Mouse (Mus musculus) MEL (cell line): ENCODE data around the gene Bcan. TPM values are rescaled to one million over a fixed set of nuclear protein-coding genes. Genes with fewer than 3 reads are reported as not detected.

Source experiments
- DNase-seq: peaks from one replicate; pipeline ENCODE4 v3.0.0; 2011; ENCODE audit warnings: low read depth, low spot score
- H3K27ac ChIP-seq: 2 replicates; pipeline ENCODE4 v1.5.1; 2012; ENCODE audit warnings: low read depth, mild to moderate bottlenecking, control low read depth, low read length, moderate library complexity; ENCODE audit not compliant: control insufficient read depth
- H3K27me3 ChIP-seq, 2 experiments: fragments of 150-350 bp in 1 of 2; sonication (generic) in 1 of 2; 2 replicates each; pipeline ENCODE4 v1.6.1; 2012; ENCODE audit warnings: low read length in 2 of 2, mild to moderate bottlenecking in 2 of 2, improper control_type of control experiment in 1 of 2, moderate library complexity in 1 of 2; ENCODE audit not compliant: insufficient read depth in 2 of 2, control insufficient read depth in 1 of 2
- H3K36me3 ChIP-seq, 2 experiments: 2 replicates each; pipeline ENCODE4 v1.6.1; 2012 to 2014; ENCODE audit warnings: low read length in 2 of 2, improper control_type of control experiment in 1 of 2, inconsistent platforms in 1 of 2, mild to moderate bottlenecking in 1 of 2; ENCODE audit not compliant: insufficient read depth in 2 of 2, control insufficient read depth in 1 of 2
- H3K4me1 ChIP-seq, 2 experiments: fragments of 150-350 bp in 1 of 2; sonication (generic) in 1 of 2; 2 replicates each; pipeline ENCODE4 v1.6.1; 2012; ENCODE audit warnings: low read length in 2 of 2, improper control_type of control experiment in 1 of 2, mild to moderate bottlenecking in 1 of 2; ENCODE audit not compliant: insufficient read depth in 2 of 2, control insufficient read depth in 1 of 2
- H3K4me3 ChIP-seq, 2 experiments: fragments of 150-350 bp in 1 of 2; sonication (generic) in 1 of 2; 2 replicates each; pipeline ENCODE4 v1.5.1; 2012; ENCODE audit warnings: low read depth in 2 of 2, low read length in 2 of 2, mild to moderate bottlenecking in 2 of 2, moderate library complexity in 2 of 2, control low read depth in 1 of 2, improper control_type of control experiment in 1 of 2; ENCODE audit not compliant: control insufficient read depth in 1 of 2, insufficient read depth in 1 of 2
- H3K79me2 ChIP-seq: 2 replicates; pipeline ENCODE4 v1.6.1; 2012; ENCODE audit warnings: mild to moderate bottlenecking, low read length, moderate library complexity; ENCODE audit not compliant: control insufficient read depth, poor library complexity, insufficient read depth
- H3K9ac ChIP-seq: 2 replicates; pipeline ENCODE4 v1.6.1; 2012; ENCODE audit warnings: low read depth, mild to moderate bottlenecking, control low read depth, low read length, moderate library complexity; ENCODE audit not compliant: control insufficient read depth, poor library complexity, severe bottlenecking
- H3K9me3 ChIP-seq: fragments of 150-350 bp; sonication (generic); replicated peaks from 2 replicates; pipeline ENCODE4 v1.6.1; 2012; ENCODE audit warnings: mild to moderate bottlenecking, low read length, improper control_type of control experiment, moderate library complexity; ENCODE audit not compliant: insufficient read depth
- BHLHE40 ChIP-seq: IDR thresholded peaks from 2 replicates; pipeline ENCODE4 v1.6.1; 2012; ENCODE audit warnings: low read depth, mild to moderate bottlenecking, inconsistent platforms, low read length, improper control_type of control experiment, borderline replicate concordance
- CHD1 ChIP-seq: IDR thresholded peaks from 2 replicates; pipeline ENCODE4 v1.6.1; 2012; ENCODE audit warnings: low read depth, mild to moderate bottlenecking, inconsistent platforms, low read length, improper control_type of control experiment
- CTCF ChIP-seq, 3 experiments: IDR thresholded peaks in 2 of 3; conservative IDR thresholded peaks in 1 of 3; 2 replicates each; pipeline ENCODE4 v1.5.1; 2011 to 2012; ENCODE audit warnings: low read length in 3 of 3, low read depth in 2 of 3, mild to moderate bottlenecking in 2 of 3, improper control_type of control experiment in 1 of 3, inconsistent platforms in 1 of 3, mixed read lengths in 1 of 3, moderate library complexity in 1 of 3; ENCODE audit not compliant: control insufficient read depth in 1 of 3, insufficient read depth in 1 of 3, poor library complexity in 1 of 3, severe bottlenecking in 1 of 3
- E2F4 ChIP-seq: IDR thresholded peaks from 2 replicates; pipeline ENCODE4 v1.6.1; 2011; ENCODE audit warnings: low read depth, low read length, improper control_type of control experiment, borderline replicate concordance
- EP300 ChIP-seq, 2 experiments: IDR thresholded peaks; 2 replicates each; pipeline ENCODE4 v1.6.1; 2011; ENCODE audit warnings: improper control_type of control experiment in 2 of 2, low read length in 2 of 2, low read depth in 1 of 2, mild to moderate bottlenecking in 1 of 2
- ETS1 ChIP-seq: IDR thresholded peaks from 2 replicates; pipeline ENCODE4 v1.6.1; 2012; ENCODE audit warnings: low read depth, mild to moderate bottlenecking, inconsistent platforms, low read length, improper control_type of control experiment, moderate library complexity
- GATA1 ChIP-seq: IDR thresholded peaks from 2 replicates; pipeline ENCODE4 v1.6.1; 2011; ENCODE audit warnings: low read depth, low read length, improper control_type of control experiment
- KAT2A ChIP-seq: conservative IDR thresholded peaks from 2 replicates; pipeline ENCODE4 v1.6.1; 2012; ENCODE audit warnings: low read depth, low read length, improper control_type of control experiment, inconsistent platforms
- MAFK ChIP-seq: IDR thresholded peaks from 2 replicates; pipeline ENCODE4 v1.6.1; 2011; ENCODE audit warnings: low read depth, mild to moderate bottlenecking, low read length, improper control_type of control experiment, borderline replicate concordance
- MAX ChIP-seq: IDR thresholded peaks from 2 replicates; pipeline ENCODE4 v1.6.1; 2011; ENCODE audit warnings: low read length, improper control_type of control experiment
- MEF2A ChIP-seq: IDR thresholded peaks from 2 replicates; pipeline ENCODE4 v1.6.1; 2014; ENCODE audit warnings: low read depth, mild to moderate bottlenecking, inconsistent platforms, low read length, improper control_type of control experiment; ENCODE audit not compliant: poor library complexity, insufficient replicate concordance, severe bottlenecking; ENCODE audit errors: extremely low read depth
- MXI1 ChIP-seq: IDR thresholded peaks from 2 replicates; pipeline ENCODE4 v1.6.1; 2011; ENCODE audit warnings: mild to moderate bottlenecking, low read depth, low read length, improper control_type of control experiment
- MYB ChIP-seq: IDR thresholded peaks from 2 replicates; pipeline ENCODE4 v1.6.1; 2011; ENCODE audit warnings: mild to moderate bottlenecking, low read depth, low read length, improper control_type of control experiment
- NELFE ChIP-seq: IDR thresholded peaks from 2 replicates; pipeline ENCODE4 v1.6.1; 2011; ENCODE audit warnings: low read depth, low read length, improper control_type of control experiment
- NRF1 ChIP-seq: IDR thresholded peaks from 2 replicates; pipeline ENCODE4 v1.6.1; 2014; ENCODE audit warnings: low read depth, mild to moderate bottlenecking, inconsistent platforms, low read length, improper control_type of control experiment, moderate library complexity; ENCODE audit not compliant: poor library complexity, insufficient read depth, severe bottlenecking
- POLR2A ChIP-seq, 2 experiments: IDR thresholded peaks; 2 replicates each; pipeline ENCODE4 v1.6.1; 2011 to 2012; ENCODE audit warnings: low read length in 2 of 2, mild to moderate bottlenecking in 2 of 2, control low read depth in 1 of 2, improper control_type of control experiment in 1 of 2, low read depth in 1 of 2, moderate library complexity in 1 of 2; ENCODE audit not compliant: control insufficient read depth in 1 of 2, insufficient read depth in 1 of 2, poor library complexity in 1 of 2
- POLR2AphosphoS2 ChIP-seq: IDR thresholded peaks from 2 replicates; pipeline ENCODE4 v1.6.1; 2011; ENCODE audit warnings: low read length, improper control_type of control experiment
- POLR2AphosphoS5 ChIP-seq: IDR thresholded peaks from 2 replicates; pipeline ENCODE4 v1.6.1; 2012; ENCODE audit warnings: low read depth, borderline replicate concordance, mild to moderate bottlenecking, inconsistent platforms, low read length, moderate library complexity, mixed read lengths
- RAD21 ChIP-seq: IDR thresholded peaks from 2 replicates; pipeline ENCODE4 v1.6.1; 2011; ENCODE audit warnings: mild to moderate bottlenecking, low read depth, low read length, improper control_type of control experiment
- SIN3A ChIP-seq: IDR thresholded peaks from 2 replicates; pipeline ENCODE4 v1.6.1; 2012; ENCODE audit warnings: low read length, improper control_type of control experiment, inconsistent platforms
- SMC3 ChIP-seq: IDR thresholded peaks from 2 replicates; pipeline ENCODE4 v1.6.1; 2011; ENCODE audit warnings: low read depth, low read length, improper control_type of control experiment
- UBTF ChIP-seq: IDR thresholded peaks from 2 replicates; pipeline ENCODE4 v1.6.1; 2012; ENCODE audit warnings: low read depth, mild to moderate bottlenecking, inconsistent platforms, low read length, improper control_type of control experiment, moderate library complexity, borderline replicate concordance; ENCODE audit not compliant: insufficient read depth
- USF1 ChIP-seq: IDR thresholded peaks from 2 replicates; pipeline ENCODE4 v1.6.1; 2014; ENCODE audit warnings: low read depth, mild to moderate bottlenecking, inconsistent platforms, low read length, improper control_type of control experiment, moderate library complexity
- ZMIZ1 ChIP-seq: IDR thresholded peaks from 2 replicates; pipeline ENCODE4 v1.6.1; 2012; ENCODE audit warnings: low read depth, mild to moderate bottlenecking, inconsistent platforms, low read length, improper control_type of control experiment, moderate library complexity
- ZNF384 ChIP-seq: IDR thresholded peaks from 2 replicates; pipeline ENCODE4 v1.6.1; 2012; ENCODE audit warnings: low read depth, mild to moderate bottlenecking, inconsistent platforms, low read length, improper control_type of control experiment
- polyA plus RNA-seq, 2 experiments: library from polyadenylated mRNA; stranded (reverse) in 1 of 2; unstranded in 1 of 2; fragments of >175 nt in 1 of 2; fragments of >200 nt in 1 of 2; gene quantifications; 2 replicates each; pipeline versions ENCODE4 v1.2.1 to v1.2.4; 2012; ENCODE audit warnings: low replicate concordance in 2 of 2, low read depth in 1 of 2; ENCODE audit not compliant: insufficient read length in 2 of 2, insufficient read depth in 1 of 2, missing spikeins in 1 of 2
- total RNA-seq: library from RNA; depleted of rRNA; stranded (reverse); fragments of 300-350 nt; gene quantifications from 2 replicates; pipeline ENCODE4 v1.2.3, GENCODE M21; 2012

Bcan gene
- total and polyA plus RNA-seq, 3 experiments, result not detected

- TF ChIP-seq CTCF (IDR thresholded peaks at IDR 0.05 in 2 of 3, conservative IDR thresholded peaks at IDR 0.05 in 1 of 3; ENCODE audit: control insufficient read depth in 1 of 3, insufficient read depth in 1 of 3, low read depth in 2 of 3, low read length in 3 of 3, poor library complexity in 1 of 3, severe bottlenecking in 1 of 3) (peak; percentile 95 to 99 (median 97); a peak in 5 of 6 replicates), RAD21 (peak; percentile 74), SIN3A (peak; percentile 80; the same call in 1 of the 2 replicates), ZNF384 (no peak), NELFE (no peak), MYB (no peak), POLR2AphosphoS2 (no peak), POLR2A (IDR thresholded peaks at IDR 0.05; ENCODE audit: control insufficient read depth in 1 of 2, insufficient read depth in 1 of 2, low read depth in 1 of 2, low read length in 2 of 2, poor library complexity in 1 of 2) (no peak), EP300 (IDR thresholded peaks at IDR 0.05; ENCODE audit: low read depth in 1 of 2, low read length in 2 of 2) (no peak), NRF1 (0 out of 2 replicates have a peak, but pooled peaks have one; percentile 1), E2F4 (no peak), MAX (no peak), ZMIZ1 (no peak)
Measured at GRCm38 (mm10) chr3:87986868-87987267, 13.2 kb downstream of the Bcan start (continued).

GRCm38 (mm10) chr3:87985505-87986320, 14.3 kb downstream of the Bcan start:
- no peak overlapping the region for H3K9ac ChIP-seq
- no peaks in the 10 kb centered on the region for H3K79me2 ChIP-seq
- no peaks in the 10 kb centered on the region for H3K9me3 ChIP-seq
- H3K27me3 ChIP-seq, result 0 out of 4 replicates have a peak, but pooled peaks cover 0 to 4% of the 10 kb centered on the region in 2 experiments
- TF ChIP-seq EP300 (IDR thresholded peaks at IDR 0.05; ENCODE audit: low read depth in 1 of 2, low read length in 2 of 2) (no peak), MEF2A (no peak), USF1 (no peak), BHLHE40 (no peak), MAFK (no peak), KAT2A (no peak), GATA1 (no peak), POLR2AphosphoS5 (no peak), UBTF (no peak), MXI1 (no peak), MAX (no peak), ETS1 (no peak), ZNF384 (no peak), SMC3 (no peak), CHD1 (no peak), POLR2AphosphoS2 (no peak), CTCF (IDR thresholded peaks at IDR 0.05 in 2 of 3, conservative IDR thresholded peaks at IDR 0.05 in 1 of 3; ENCODE audit: control insufficient read depth in 1 of 3, insufficient read depth in 1 of 3, low read depth in 2 of 3, low read length in 3 of 3, poor library complexity in 1 of 3, severe bottlenecking in 1 of 3) (no peak)
- H3K36me3 ChIP-seq, result no peaks in the 10 kb centered on the region; a peak in 1 of 4 replicates
- DNase-seq, result no peak
- no peaks in the 10 kb centered on the region; a peak in 2 of 4 replicates for H3K4me1 ChIP-seq
- H3K4me3 ChIP-seq, result no peak overlapping the region
- H3K27ac ChIP-seq, result no peak overlapping the region
